Mouse (Mus musculus): ENCODE measurements around the gene Dysf.

- TF ChIP-seq CTCF (IDR thresholded peaks at IDR 0.05) (no peak), POLR2A (IDR thresholded peaks at IDR 0.05; ENCODE audit: insufficient read depth, low read depth, low read length) (no peak), EP300 (IDR thresholded peaks at IDR 0.05; ENCODE audit: insufficient read depth, low read depth, low read length) (no peak)
Observed at GRCm38 (mm10) chr6:84143328-84143727, 134.9 kb downstream of the Dysf start.

Measured in heart, adult 2 months (tissue).